Mouse (Mus musculus) megakaryocyte, adult 5-6 weeks (primary cell): ENCODE data around the gene Tmod2. TPM values are rescaled to one million over a fixed set of nuclear protein-coding genes. Genes with fewer than 3 reads are reported as not detected.
"Not testable (repeated sequence)": the region's sequence is repeated elsewhere in the genome, so short reads cannot be mapped to it uniquely, and the experiment has no call there.

ENCODE experiments used
- ATAC-seq: 2 replicates; pipeline ENCODE4 v1.8.0; 2016; ENCODE audit warnings: mild to moderate bottlenecking, inconsistent platforms; ENCODE audit not compliant: poor library complexity, severe bottlenecking
- total RNA-seq, 2 experiments: library from RNA; stranded (forward) in 1 of 2; stranded (reverse) in 1 of 2; fragments of 153-499, 151-499 nt in 1 of 2; fragments of 221-1000, 200-1000 nt in 1 of 2; gene quantifications; 2 replicates each; pipeline versions ENCODE4 v1.2.3 to v1.2.4; 2015 to 2017

Gene Tmod2
- total RNA-seq, 2 experiments from 2014 or later = not detected

DNA sequence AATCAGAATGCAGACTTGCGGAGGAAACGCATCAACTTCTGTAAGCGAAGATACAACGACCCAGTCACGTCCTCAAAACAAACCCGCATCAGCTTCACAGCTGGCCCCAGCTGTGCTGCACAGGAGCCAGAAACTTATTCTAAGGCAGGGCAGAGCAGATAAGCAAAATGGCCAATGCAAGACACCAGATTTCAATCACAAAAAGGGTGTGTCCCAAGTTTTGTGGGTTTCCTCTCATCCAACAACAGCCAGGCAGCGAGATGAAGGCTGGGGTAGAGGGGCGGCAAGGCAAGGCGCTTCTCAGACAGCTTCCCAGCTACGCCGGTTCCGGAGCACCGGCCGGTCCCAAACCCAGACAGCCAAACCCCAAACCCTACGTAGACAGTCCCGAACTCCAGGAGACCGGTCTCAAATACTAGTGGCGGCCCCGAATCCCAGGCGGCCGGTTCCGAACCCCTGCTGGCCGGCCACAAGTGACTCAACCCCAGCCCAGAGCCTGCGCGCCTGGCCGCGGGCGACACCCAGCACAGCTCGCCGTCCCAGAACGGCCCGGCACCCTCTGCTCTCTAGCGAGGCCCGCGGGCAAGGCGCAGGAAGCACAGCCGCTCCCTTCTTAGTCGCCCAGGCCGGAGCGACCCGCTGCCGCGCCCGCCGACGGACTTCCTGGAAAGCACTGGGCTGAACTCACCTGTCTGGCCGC, 52.2 kb downstream of the Tmod2 start:
- ATAC-seq = peak; percentile 74

DNA sequence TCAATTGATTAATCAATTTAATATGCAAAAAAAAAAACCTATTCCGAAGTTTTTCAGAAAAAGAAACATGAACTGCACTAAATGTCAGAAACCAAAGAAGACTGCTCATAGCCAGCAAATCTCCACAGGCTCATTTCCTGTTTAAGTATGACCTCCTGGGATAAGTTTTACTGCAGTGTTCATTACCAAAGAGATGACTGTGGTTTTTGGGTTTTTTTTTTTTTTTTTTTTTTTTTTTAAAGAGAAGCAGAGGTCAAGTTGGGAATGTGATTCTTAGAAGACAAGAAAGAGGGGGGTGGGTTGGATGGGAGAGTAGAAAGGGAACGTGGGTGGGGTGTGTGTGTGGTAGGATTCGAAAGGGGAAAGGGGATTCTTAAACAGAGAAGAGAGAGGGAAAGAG, 52.8 kb downstream of the Tmod2 start:
- ATAC-seq = 0 out of 2 replicates have a peak, but pooled peaks have one; percentile 0

DNA sequence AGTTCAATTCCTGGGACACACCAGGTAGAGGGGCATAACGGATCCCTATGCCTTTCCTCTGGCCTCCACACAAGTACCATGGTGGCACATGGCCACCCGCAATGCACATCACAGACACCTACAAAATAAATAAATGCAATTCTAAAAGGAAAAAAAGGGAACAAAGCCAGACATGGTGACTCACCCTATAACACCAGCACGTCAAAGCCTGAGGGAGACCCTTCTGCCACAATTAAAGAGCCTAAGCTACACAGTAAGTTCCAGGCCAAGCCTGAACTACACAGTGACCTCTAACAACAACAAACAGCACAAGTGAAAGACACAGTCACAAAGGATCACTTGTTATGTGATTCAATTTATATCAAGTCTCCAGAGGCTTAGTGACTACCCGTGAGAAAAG, 57.4 kb downstream of the Tmod2 start:
- 0 out of 2 replicates have a peak, but pooled peaks have one; percentile 20 for ATAC-seq

DNA sequence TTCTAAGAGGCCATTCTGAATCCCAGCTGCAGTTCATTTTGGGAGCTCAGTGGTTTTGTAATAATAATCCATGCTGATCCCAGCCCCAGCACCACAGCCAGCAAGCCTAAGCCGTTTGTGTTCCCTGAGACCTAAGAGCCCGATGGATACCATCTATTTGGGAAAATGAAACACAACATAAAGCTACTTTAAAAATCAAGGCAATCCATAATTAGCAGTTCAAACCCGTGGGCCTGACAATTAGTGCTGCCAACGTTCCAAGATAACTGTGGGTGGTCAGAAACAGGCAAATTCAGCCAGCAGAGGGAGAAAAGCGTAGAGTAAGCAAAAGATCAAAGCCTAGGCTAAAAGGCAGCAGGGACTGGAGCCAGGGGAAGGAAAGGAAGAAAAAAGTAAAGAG, 59.8 kb downstream of the Tmod2 start:
- no peak for ATAC-seq

DNA sequence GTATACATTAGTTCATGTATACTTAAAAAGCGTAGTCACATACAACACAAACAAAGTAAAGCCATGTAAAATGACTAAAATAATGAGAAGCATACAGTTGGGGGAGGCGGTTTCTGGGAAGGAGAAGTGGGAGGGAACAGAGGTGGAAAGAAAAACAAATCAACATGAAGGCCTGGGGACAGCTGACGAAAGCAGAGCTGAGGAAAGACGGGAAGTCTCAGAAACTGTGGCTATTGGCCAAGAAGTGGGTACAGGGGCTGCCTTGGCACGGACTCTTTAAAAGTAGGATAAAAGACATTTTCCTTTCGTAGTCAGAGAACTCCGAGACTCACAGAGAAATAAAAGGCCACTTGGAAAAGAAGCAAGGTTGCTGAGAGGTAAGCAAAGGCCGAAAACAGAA, 62.1 kb downstream of the Tmod2 start:
- peak; percentile 76 for ATAC-seq

DNA sequence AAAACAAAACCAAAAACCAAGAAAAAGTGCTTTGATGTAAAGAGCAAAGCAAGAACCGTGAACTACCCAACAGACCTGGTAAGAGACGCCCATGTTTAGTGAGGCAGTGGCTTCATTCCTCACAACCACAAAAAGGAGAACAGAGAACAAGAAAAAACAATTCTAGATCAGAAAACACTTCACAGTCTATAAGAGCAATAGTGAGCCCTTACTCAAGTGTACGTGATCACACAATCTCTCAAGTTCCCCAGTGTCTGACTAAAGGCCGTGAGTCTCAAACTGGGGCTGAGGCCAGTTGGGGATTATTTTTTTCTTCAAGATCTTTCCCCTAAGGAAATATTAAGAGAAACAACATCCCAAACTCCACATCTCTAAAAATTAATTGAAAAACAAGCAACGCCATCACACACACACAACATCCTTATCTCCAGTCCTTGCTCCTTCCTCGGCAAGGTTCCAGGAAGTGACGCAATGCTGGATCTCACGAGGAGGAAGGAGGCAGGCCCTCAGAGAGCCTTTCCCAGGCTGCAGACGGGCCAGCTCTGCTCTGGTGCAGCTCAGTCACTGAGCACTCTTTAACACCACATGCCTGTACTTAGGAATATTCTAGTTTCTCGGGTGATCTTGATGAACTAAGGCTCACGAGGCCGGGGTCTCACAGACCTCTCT, 64.1 kb downstream of the Tmod2 start:
- ATAC-seq = peak; percentile 81

DNA sequence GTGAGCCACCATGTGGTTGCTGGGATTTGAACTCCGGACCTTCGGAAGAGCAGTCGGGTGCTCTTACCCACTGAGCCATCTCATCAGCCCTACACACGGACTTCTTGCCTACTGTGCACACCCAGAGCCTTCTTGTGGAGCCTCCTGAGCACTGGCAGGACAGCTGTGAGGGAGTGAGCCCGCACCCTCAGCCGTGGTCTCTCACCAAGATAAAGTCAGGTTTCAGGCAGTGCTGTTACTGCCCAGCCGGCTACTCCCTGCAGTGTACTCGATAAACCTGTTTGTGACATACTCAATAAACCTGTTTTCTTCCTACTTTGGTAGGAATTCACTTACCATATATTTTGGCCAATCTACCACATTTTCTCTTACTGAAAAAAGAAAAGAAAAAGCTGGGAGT, 65.6 kb downstream of the Tmod2 start:
- ATAC-seq = no peak

DNA sequence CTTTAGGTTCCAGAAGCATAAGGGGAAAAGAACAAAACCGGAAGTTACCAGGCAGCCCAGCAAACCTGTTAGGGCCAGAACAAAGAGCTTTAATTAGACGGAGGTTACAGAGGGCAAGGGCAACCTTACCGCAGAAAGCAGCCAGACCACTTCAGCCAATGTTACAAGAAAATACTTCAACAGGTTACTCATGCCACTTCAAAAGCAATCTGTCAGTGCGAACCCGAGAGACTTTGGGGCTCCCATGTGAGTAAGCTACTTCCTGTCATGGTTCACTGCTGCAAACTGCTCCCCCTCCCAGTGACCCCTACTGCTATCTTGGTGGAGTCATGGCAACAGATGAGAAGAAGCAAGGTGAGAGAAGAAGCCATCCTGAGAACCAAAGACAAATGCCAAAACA, 69.6 kb downstream of the Tmod2 start:
- ATAC-seq = peak; percentile 83

DNA sequence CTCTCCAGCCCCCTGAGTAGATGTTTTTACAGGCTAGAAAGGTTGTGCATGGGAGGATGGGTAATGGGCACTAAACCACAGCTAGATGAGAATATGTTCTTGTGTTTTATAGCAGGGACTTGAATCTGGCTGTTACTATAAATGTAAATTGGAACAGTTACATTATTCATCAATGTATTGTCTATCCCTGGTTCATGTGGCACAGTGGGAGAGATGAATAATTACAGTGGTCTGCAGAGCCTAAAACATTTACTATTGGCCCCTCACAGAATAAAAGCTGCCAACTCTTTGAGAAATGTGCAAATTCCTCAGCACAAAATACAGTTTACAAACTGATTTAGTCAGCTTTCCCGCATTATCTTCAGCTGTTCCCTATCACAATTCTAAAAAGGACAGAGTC, 74.7 kb downstream of the Tmod2 start:
- ATAC-seq = no peak

DNA sequence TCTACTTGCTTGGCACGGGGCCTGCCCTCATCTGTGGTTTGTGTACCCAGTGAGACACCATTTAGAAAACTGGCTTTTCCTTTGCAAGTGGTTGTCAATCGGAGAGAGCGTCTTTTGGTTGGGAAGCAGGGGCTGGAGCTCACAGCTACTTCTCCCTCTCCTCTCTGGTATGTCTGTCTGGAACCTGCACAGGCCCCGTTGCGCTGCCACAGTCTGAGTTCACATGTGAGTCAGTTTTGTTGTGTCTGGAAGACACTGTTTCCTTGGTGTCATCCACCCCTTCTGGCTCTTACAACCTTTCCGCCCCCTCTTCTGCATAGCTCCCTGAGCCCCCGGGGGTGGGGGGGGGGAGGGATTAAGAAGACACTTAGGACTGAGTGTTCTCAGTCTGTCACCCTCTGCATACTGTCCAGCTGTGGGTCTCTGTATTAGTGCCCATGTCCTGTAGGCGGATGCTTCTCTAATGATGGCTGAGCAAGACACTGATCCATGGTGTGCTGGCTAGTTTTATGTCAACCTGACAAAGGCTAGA, 76.6 kb downstream of the Tmod2 start:
- ATAC-seq = no peak

DNA sequence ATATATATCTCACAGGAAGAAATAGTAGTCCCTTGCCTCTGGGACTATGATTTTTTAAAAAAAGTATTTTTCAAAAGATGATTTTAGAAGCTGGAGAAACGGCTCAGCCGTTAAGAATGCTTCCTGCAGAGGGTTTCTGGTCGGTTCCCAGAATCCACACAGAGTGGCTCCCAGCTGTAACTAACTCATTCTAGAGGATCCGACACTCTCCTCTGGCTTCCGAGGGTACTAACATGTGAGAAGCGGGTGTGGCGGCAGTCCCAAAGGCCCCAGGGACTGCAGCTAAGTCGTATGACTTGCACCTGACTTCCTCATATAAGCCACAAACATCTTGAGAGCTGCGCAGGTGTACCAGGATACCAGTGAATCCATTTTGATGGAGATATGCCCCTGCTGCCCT, 78.1 kb downstream of the Tmod2 start:
- not testable (repeated sequence) for ATAC-seq

DNA sequence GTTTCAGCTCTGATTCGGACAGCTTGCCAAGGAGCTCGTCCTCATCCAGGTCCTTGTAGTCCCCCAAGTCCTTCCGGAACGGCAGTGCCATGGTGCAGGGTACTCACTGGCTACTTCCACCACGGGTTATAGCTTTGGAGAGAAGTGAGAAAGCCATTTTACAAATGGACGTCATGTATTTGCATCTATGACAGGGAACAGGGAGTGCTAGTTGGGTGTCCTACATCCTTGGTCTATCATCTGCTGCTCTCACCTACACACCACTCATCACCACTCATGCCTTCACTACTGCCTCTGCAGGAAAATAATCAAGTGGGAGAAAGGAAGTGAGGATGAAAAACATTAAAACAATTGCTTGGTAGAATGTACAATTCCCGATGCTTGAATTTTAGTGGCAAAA, 78.7 kb downstream of the Tmod2 start:
- no peak for ATAC-seq

DNA sequence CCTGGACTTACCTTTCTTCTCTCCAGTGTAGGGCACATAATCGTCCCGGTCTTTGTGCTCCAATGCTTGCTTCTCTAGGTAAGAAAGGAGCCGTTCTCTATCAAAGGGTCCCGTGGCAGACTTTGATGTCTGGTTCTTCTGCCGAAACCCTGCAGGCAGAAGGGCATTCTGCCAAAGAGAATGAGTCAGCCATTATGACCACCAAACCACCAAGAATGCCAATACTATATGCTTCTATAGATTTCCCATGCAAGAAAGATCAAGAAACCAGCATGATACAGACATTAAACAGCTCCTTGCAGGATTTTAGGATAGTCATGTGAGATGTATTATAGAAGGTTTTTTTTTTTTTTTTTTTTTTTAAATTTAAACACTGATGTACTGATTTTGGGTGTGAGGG, 81.8 kb downstream of the Tmod2 start:
- no peak for ATAC-seq

DNA sequence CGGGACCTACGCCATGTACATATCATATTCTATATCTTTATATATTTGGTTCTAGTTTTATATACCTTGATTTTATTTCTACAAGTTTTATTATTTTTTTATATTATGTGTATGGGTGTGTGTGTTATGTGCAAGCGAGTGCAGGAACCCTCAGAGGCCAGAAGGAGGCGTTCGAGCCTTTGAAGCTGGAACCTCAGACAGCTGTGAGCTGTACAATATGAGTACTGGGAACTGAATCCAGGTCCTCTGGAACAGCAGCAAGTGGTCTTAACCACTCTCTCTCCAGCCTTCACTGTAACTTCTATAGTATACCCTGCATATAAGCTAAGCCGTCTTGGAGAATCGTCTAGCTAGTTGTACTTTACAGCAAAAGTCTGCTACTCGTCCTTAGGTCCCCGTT, 83.0 kb downstream of the Tmod2 start:
- ATAC-seq = no peak

DNA sequence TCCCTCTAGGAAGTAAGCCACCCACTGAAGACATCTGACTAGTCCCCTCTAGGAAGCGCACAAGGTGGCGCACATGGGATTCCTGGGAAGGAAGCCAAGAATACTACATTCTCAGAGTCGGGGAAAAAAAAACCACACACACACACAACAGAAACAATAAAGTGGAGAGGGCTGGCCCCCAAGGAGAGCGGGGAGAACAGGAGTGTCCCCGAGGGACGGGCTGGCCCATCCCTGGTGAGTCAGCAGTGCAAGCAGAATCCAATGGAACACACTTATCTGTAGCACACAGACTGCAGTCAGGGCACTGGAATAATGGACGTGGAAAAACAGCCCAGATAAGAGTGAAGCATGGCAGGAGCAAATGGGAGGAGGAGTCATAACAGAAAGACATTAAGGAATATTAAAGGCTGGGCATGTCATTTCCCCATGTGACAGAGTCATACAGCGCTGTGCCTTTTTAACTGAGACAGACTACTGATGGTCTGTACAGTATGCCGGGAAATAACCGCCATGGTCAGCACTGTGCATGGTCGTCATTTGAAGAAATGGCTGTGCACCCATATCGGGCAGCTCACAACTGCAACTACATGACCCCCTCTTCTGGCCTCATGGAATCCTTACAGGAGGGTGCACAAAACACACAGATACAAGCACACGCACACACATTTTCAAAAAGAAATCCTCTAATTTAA, 83.6 kb downstream of the Tmod2 start:
- no peak for ATAC-seq

DNA sequence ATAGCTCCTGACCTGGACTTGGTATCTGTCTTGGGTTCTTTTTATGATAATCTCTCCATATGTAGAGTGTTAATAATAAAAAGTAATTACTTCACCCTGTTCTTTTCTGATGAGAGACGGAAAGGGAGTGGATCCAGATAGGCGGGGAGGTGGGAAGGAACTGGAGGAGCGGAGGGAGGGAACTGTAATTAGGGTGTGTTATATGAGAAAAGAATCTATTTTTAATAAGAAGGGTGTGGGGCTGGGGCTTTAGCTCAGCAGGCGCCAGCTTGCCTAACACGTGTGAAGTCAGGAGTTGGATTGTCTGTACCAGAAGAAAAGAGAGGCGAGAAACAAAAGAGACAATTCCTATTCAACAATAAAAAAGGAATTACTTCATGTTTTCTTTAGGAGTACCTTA, 87.5 kb downstream of the Tmod2 start:
- no peak for ATAC-seq

DNA sequence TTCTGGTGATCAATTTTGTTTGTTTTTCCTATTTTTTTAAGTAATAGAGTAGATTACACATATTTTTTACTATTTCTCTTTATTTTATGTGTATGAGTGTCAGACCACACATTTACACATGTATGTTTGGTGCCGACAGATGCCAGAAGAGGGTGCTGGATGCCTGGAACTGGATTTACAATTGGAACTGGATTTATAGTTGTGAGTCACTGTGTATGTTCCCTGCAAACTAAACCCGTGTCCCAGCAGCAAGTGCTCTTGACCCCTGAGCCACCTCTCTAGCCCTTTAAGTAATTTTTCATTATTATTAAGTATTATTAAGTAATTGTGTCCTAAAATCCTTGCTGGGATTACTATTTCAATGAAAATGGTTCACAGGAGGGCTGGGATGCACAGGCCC, 88.9 kb downstream of the Tmod2 start:
- no peak for ATAC-seq

DNA sequence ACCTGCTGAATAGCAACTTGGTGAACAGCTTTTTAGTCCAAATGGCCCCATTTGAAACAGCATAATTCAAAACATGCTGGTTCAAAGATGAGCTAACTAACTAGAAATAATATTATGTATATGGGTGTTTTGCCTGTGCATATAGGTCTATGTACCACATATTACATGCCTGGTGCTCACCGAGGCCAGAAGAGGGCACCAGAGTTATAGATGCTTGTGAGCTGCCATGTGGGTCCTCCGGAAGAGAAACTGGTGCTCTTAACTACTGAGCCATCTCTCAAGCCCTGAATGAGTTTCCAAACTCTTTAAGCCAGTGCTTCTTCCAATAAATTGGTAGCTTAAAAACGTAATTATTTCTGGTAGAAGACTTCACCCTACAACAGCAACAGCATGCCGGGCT, 89.3 kb downstream of the Tmod2 start:
- peak; percentile 79 for ATAC-seq

DNA sequence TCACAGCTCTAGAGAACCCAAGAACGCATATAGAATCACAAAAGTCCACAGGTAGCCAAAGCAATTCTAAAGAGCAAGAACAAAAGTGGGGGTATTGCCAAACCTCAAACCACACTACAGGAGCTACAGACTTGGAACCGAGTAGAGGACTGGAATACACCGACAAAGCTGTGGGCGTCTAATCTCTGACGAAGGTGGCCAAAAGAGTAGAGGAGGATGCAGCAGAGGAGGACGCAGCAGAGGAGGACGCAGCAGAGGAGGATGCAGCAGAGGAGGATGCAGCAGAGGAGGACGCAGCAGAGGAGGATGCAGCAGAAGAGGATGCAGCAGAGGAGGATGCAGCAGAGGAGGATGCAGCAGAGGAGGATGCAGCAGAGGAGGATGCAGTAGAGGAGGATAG, 90.2 kb downstream of the Tmod2 start:
- ATAC-seq = no peak

DNA sequence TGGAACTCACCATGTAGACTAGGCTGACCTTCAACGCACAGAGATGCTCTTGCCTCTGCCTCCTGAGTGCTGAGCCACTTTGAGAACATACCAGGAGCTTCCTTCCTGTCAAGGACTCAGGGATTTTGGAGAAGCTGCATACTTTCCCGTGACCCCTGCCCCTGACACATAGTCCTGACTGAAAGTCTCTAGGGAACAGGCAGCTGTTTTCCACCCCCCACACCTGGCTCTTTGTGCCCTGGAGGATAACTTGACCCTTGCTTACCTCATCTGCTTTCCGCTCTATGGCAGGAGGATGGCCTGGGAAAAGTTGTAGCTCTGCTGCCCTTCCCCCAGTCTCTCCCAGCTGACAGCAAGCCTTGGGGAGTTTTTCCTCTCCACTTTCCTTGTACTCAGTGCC, 93.4 kb downstream of the Tmod2 start:
- ATAC-seq = no peak
